Mouse (Mus musculus): Measurements from ENCODE around the gene Ctu2. TPM values are rescaled to one million over a fixed set of nuclear protein-coding genes. Genes with fewer than 3 reads are reported as not detected.

Gene Ctu2
- polyA plus RNA-seq, 1 experiment from 2014 or later = 69.2 TPM

DNA sequence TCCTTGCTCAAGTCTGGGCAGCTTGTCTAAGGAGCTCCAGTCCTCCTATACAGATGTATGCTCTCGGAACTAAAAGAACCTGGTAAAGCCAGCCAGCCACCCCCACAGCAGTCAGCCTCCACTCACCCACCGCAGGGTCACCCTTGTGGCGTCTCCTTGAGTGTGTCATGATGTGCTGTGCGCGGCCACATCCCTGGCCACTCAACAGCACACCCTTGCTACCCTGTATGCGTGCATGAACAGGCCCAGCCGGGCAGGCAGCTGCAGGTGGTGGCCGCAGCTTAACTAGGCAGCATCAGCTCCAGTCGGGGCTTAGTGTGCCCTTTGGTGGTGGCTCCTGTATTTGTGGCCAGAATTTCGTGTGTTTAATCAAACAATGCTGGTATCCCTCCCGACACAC lies 18.8 kb upstream of the Ctu2 start:
- Histone ChIP-seq H3K4me1 (replicated peaks) (peaks cover 15% of the 10 kb centered on the region), H3K9ac (no peak overlapping the region), H3K36me3 (no peaks in the 10 kb centered on the region), H3K4me2 (no peak overlapping the region), H3K27ac (no peak overlapping the region), H3K4me3 (no peak overlapping the region), H3K9me3 (no peaks in the 10 kb centered on the region), H3K27me3 (peaks cover 71% of the 10 kb centered on the region)
- 81% methylated on average over 11 of the region's 11 CpGs for WGBS
- ATAC-seq (ENCODE audit: low FRiP score) = no peak

DNA sequence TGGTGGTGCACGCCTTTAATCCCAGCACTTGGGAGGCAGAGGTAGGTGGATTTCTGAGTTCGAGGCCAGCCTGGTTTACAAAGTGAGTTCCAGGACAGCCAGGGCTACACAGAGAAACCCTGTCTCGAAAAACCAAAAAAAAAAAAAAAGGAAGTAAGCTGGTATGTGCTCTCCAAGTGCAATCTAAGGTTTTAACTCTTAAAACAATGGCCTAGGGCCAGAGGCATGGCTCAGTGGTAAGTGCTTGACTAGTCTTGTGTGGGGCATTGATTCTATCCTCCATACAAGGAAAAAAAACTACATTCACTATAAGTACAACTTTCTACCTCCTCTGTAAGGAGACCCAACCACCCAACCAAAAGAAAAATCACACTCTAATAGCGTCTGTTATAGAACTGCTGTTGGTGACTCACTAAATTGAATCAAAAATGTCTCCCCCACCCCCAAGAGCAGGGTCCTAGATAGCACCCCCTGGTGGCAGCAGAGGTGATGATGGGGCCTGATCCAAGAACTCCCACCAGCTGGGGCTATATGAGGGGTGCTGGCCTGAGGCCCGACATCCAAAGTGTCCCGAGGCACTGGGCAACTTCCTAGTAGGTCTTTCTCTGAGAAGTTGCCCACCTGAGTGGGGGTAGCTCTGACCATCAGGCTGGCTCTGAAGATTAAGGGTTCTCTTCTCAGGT lies 16.6 kb upstream of the Ctu2 start:
- Histone ChIP-seq H3K4me3 (no peak overlapping the region), H3K9ac (no peak overlapping the region), H3K27me3 (peaks cover 90% of the 10 kb centered on the region), H3K27ac (no peak overlapping the region), H3K9me3 (no peaks in the 10 kb centered on the region), H3K4me1 (replicated peaks) (peaks cover 15% of the 10 kb centered on the region), H3K36me3 (no peaks in the 10 kb centered on the region), H3K4me2 (no peak overlapping the region)
- ATAC-seq (ENCODE audit: low FRiP score) = no peak
- WGBS = 59% methylated on average over 6 of the region's 6 CpGs

DNA sequence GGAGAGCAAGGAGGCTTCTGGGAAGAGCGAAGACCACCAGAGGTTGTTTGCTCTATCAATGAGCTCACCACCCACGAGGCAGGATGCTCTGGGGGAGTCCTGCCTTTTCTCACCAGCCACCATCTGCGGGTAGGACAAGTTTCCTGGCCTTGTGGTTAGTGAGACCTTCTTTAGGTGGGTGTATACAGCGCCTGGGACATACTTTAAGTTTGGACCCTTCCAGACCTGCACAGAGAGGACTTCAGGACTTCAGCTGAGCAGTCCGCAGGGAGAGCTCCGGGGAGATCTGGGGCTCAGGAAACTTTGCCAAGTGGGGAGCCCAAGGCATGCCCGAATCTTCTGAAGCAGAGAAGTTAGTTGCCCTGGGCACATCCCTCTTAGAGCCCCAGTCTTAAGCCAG lies 16.0 kb upstream of the Ctu2 start:
- Histone ChIP-seq H3K4me3 (peak overlapping the region; percentile 38), H3K4me2 (peak overlapping the region; percentile 70), H3K4me1 (replicated peaks) (peaks cover 15% of the 10 kb centered on the region), H3K9me3 (no peaks in the 10 kb centered on the region), H3K27me3 (peaks cover 87% of the 10 kb centered on the region), H3K36me3 (no peaks in the 10 kb centered on the region), H3K27ac (no peak overlapping the region), H3K9ac (peak overlapping the region; percentile 63; the same call in 1 of the 2 replicates)
- 27% methylated on average over 7 of the region's 7 CpGs for WGBS
- no peak for ATAC-seq (ENCODE audit: low FRiP score)

DNA sequence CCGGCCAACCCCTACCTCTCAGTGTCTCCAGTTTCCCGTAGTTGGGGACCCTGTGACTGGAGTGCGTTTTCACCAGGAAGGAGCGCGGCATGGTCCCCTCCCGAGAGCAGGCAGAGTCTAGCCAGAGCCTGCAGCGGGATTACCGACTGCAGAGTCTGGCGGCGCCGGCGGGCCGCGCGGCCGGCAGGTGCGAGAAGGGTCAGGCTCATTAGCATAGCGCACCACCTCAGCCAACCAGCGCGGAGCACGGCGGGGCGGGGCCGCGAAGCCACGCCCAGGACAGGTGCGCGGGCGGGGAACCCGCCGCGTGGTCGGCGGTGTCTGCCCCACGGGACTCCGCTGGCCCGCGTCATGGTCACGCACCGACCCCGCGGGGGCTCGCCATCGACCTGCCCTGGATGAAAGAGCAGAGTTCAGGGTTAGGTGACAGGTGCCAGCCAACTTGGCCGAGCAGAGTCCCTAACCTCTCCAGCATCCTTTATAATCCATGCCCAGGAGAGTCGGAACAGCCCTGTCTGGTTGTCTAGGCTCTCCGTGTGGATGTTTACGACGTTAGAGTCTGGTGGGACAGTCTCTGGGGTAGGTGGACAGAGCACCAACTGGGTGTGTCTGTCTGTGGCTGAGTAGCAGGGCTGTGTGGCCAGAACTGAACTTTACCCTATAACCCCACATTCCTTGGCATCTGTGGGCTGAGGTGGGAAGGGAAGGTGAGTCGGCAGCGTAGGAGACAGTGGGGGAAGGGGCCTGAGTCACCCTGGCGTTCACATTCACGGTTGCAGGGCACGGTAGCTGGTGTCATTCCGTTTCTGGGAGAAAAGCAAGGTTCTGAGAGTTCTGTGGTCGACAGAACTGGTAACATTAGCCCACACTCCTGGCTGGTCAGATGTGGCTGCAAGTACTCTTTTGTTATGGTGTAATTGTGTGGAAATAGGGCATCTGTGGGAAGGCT lies 15.1 kb upstream of the Ctu2 start, which contains the start of gene Snai3:
Gene Snai3 (minus strand): TSS at position 210 of the 949 bp plus-strand sequence.
- Histone ChIP-seq H3K27me3 (peaks cover 84% of the 10 kb centered on the region), H3K9ac (peak within 1 kb of the TSS; percentile 63), H3K9me3 (no peaks in the 10 kb centered on the region), H3K36me3 (peaks cover 7% of the 10 kb centered on the region), H3K4me2 (peak within 1 kb of the TSS; percentile 70), H3K4me3 (peak within 1 kb of the TSS; percentile 38), H3K27ac (no peak within 1 kb of the TSS), H3K4me1 (replicated peaks) (peaks cover 15% of the 10 kb centered on the region)
- 0 out of 2 replicates have a peak, but pooled peaks have one; percentile 49 for ATAC-seq (ENCODE audit: low FRiP score)
- 3% methylated on average over 56 of the region's 56 CpGs for WGBS

DNA sequence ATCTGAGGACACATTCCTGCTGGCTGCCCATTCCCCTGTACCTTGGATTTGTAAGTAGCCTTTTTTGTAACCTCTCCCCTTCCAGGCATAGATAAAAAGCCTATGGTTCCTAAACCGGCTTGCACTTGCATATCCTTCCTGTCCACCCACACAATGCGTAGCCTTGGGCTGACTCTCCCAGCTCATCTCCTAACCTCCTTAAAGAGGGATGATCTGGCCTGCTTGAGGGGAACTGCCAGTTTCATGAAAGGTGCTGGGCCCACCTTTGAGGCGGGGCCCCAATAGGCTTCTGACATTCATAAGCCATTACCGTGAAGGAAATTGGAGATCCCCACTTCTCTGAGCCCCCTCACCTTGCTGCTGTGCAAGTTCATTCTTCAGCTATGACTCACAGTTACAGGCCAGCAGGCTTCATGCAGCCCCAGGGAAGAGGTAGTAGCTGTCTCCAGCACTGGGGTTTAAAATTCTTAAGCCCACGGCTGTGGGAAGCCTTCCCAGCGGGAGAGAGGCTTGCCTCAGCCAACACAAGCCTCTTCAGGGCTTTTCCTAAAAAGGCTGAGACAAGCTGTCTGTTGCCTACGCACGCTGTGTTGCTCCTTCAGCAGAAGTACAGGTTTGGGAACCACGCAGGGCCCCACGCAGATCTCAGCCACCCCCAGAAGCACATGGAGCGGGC lies 14.3 kb upstream of the Ctu2 start:
- 66% methylated on average over 11 of the region's 11 CpGs for WGBS

DNA sequence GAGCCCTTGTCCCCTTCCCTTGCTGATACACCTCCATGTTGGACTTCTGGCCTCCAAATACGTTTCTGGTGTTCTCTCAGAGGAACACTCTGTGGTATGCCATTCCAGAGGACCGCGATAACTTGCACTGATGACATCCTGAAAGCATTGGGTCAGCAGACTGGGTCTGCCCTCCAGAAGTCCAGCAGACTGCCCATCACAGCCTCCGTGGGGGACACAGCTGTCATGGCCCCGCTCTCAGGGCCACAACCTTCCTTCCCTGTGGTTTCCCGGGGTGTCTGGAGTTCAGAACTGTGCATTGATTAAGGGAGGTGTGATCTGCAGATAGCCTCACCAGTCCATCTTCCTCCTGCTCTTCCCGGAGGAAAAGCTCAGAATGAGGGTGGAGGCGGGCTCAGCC lies 13.4 kb upstream of the Ctu2 start:
- Histone ChIP-seq H3K4me3 (no peak overlapping the region), H3K9ac (no peak overlapping the region), H3K9me3 (no peaks in the 10 kb centered on the region), H3K27me3 (peaks cover 67% of the 10 kb centered on the region), H3K4me2 (no peak overlapping the region), H3K27ac (no peak overlapping the region), H3K4me1 (replicated peaks) (peaks cover 15% of the 10 kb centered on the region), H3K36me3 (peaks cover 23% of the 10 kb centered on the region)
- no peak for ATAC-seq (ENCODE audit: low FRiP score)
- 77% methylated on average over 8 of the region's 8 CpGs for WGBS

More for the DNA sequence above, 14.3 kb upstream of the Ctu2 start:
- 0 out of 2 replicates have a peak overlapping the region, but pooled peaks have one; percentile 63 for H3K9ac ChIP-seq
- ATAC-seq (ENCODE audit: low FRiP score) = no peak
- H3K36me3 ChIP-seq = peaks cover 14% of the 10 kb centered on the region
- H3K27ac ChIP-seq = no peak overlapping the region
- H3K27me3 ChIP-seq = peaks cover 76% of the 10 kb centered on the region
- H3K4me3 ChIP-seq = no peak overlapping the region
- peaks cover 15% of the 10 kb centered on the region for H3K4me1 ChIP-seq (replicated peaks)
- no peak overlapping the region for H3K4me2 ChIP-seq
- no peaks in the 10 kb centered on the region for H3K9me3 ChIP-seq

DNA sequence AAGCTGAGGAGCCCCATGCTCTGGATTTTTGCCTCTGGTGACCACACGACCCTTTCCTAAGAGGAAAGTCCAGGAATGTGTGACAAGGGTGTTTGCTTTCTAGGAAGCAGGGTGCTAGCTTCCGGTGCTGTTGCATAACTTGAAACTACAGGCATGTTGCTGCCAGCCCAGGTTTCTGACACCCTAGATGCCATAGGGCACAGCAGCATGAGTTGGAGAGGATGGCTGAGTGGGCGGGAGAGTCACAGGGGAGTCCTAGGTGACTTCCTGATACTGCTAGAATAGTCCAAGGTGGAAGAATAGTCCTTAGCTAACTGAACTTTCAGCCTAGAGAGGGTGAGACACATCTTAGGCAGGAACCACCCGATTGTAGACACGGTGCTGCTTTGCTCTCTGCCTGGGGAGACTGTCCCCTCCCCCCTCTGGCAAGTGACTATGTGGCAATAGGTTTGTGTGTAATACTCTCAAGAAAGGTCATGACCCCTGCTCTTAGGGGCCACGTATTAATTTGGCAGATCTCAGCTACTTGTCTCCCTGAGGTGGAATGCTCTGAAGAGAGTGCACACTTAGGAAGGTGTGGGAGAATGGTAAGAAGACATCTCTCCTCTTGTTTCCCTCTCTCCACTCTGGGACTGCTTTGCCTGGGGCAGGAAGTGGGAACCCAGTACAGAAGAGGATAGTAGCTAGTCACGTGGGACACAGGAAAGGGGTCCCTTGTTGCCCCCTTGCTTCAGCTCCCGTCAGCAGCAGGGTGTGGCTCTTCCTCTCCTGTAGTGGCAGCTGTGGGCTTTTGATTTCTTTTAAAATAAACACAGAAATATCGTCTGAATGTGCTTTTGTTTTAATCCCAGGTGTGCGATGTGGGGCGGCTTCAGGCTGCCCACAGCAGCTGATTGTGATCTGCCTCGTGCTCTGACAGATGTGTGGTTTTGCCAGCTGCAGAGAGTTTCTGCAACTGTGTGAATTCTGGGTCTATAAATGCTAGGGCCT lies 12.0 kb upstream of the Ctu2 start:
- Histone ChIP-seq H3K4me2 (no peak overlapping the region), H3K27me3 (peaks cover 54% of the 10 kb centered on the region), H3K9me3 (no peaks in the 10 kb centered on the region), H3K4me1 (replicated peaks) (peaks cover 15% of the 10 kb centered on the region), H3K4me3 (no peak overlapping the region), H3K27ac (no peak overlapping the region), H3K9ac (no peak overlapping the region), H3K36me3 (peaks cover 37% of the 10 kb centered on the region)
- no peak for ATAC-seq (ENCODE audit: low FRiP score)
- WGBS = 67% methylated on average over 12 of the region's 12 CpGs

DNA sequence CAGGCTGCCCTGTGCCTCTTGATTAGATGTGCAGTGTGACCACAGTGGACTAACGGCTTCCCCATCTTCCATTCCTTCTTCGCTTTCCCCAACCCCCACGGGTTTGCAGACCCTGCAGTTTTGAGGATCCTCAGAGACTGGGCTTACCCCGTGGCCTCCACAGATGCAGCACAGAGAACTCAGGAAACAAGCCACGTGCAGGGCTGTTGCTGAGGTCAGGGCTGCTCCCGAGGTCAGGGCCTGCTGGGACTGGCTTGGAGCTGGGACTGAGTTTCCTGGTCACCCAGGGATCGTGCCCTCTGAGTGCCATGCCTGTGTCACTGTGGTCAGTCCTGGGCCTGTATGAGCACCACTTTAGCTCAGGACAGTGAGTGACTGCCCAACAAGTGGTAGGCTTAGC lies 11.0 kb upstream of the Ctu2 start:
- Histone ChIP-seq H3K4me1 (replicated peaks) (peaks cover 13% of the 10 kb centered on the region), H3K4me3 (no peak overlapping the region), H3K9me3 (no peaks in the 10 kb centered on the region), H3K9ac (no peak overlapping the region), H3K27me3 (peaks cover 43% of the 10 kb centered on the region), H3K4me2 (no peak overlapping the region), H3K27ac (no peak overlapping the region), H3K36me3 (peaks cover 48% of the 10 kb centered on the region)
- ATAC-seq (ENCODE audit: low FRiP score) = no peak
- WGBS = 75% methylated on average over 7 of the region's 7 CpGs

DNA sequence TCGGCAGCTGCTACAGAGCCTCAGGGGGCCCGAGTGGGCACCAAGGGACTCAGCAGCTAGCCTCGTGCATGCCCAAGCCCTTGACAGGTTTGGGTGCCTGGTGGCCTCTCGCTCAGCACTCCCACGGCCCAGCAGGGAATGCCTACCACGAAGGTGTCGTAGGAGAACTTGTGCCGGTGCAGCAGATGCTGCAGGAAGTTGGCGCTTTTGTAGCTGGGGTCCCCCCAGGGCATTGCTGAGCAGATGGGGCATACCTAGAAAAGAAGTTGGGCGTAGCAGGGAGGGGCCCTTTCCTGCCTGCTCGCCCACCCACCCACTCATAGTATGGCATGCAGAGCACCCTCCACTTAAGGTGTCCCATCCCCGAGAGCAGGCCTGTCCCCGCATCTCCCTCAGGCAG lies 8.1 kb upstream of the Ctu2 start:
- H3K27ac ChIP-seq = no peak overlapping the region
- peaks cover 15% of the 10 kb centered on the region for H3K27me3 ChIP-seq
- ATAC-seq (ENCODE audit: low FRiP score) = no peak
- H3K9me3 ChIP-seq = no peaks in the 10 kb centered on the region
- H3K9ac ChIP-seq = no peak overlapping the region
- no peaks in the 10 kb centered on the region for H3K4me1 ChIP-seq (replicated peaks)
- no peak overlapping the region for H3K4me2 ChIP-seq
- peaks cover 63% of the 10 kb centered on the region for H3K36me3 ChIP-seq
- no peak overlapping the region for H3K4me3 ChIP-seq
- WGBS = 94% methylated on average over 13 of the region's 13 CpGs

DNA sequence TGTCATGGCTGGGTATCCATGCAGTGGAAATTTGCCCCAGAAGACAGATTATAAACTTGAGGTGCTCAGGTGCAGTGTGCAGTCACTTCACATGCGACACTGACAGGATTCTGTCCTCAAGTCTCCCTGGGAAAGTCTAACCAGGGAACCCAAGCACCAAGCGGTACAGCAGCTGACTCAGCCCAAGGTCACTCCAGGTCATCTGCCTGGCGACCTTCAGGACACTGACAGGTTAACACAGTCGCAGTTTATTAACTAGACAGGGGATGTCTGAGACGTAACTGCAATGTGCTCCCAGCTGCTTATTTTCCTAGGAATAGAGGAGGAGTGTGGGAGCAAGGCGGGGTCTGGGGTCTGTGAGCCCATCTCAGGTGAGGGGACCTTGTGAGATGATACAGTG lies 6.5 kb upstream of the Ctu2 start:
- no peak overlapping the region for H3K4me3 ChIP-seq
- H3K9ac ChIP-seq = no peak overlapping the region
- no peaks in the 10 kb centered on the region for H3K9me3 ChIP-seq
- H3K4me2 ChIP-seq = no peak overlapping the region
- no peak for ATAC-seq (ENCODE audit: low FRiP score)
- H3K36me3 ChIP-seq = peaks cover 76% of the 10 kb centered on the region
- H3K27me3 ChIP-seq = no peaks in the 10 kb centered on the region
- WGBS = 86% methylated on average over 6 of the region's 6 CpGs
- no peak overlapping the region for H3K27ac ChIP-seq
- peaks cover 7% of the 10 kb centered on the region for H3K4me1 ChIP-seq (replicated peaks)

DNA sequence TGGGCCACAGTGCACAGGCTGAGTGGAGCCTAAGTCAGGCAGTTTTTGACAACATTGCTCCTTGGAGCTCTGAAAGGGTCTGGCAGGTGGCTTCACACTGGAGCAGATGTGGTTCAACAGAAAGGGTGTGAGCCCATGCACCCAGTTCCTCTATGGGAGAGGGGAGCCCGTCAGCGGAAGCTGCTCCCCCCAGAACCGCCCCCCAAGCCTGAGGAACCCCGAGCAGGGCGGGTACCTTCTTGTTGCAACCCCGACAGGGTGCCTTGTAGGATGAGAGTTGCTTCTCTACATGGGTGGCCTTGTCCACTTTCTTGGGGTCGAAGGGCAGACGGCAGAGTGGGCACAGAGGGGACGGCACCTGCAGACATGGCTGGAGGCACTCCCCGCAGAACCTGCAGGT lies 6.0 kb upstream of the Ctu2 start:
- H3K4me2 ChIP-seq = no peak overlapping the region
- 85% methylated on average over 10 of the region's 10 CpGs for WGBS
- no peak overlapping the region for H3K4me3 ChIP-seq
- H3K36me3 ChIP-seq = peaks cover 76% of the 10 kb centered on the region
- H3K27ac ChIP-seq = no peak overlapping the region
- ATAC-seq (ENCODE audit: low FRiP score) = no peak
- H3K9me3 ChIP-seq = no peaks in the 10 kb centered on the region
- H3K4me1 ChIP-seq (replicated peaks) = peaks cover 12% of the 10 kb centered on the region
- no peak overlapping the region for H3K9ac ChIP-seq
- no peaks in the 10 kb centered on the region for H3K27me3 ChIP-seq
